Mouse (Mus musculus) c-Kit-positive CD71-negative TER-119-negative erythroid progenitor cells, embryonic 14.5 days (primary cell): Measurements from ENCODE around the gene Phpt1.

Experiments
- DNase-seq: peaks from one replicate; pipeline ENCODE4 v3.0.0-alpha.2; 2013; ENCODE audit warnings: low read depth

The Phpt1 gene

GRCm38 (mm10) chr2:25574579-25575431 lies at the start of gene Phpt1, which contains the start of gene Mamdc4:
Phpt1 (minus strand) TSS chr2:25575224.
Mamdc4 (minus strand) TSS chr2:25574845.
- peak; percentile 89 for DNase-seq

GRCm38 (mm10) chr2:25621229-25622200 lies 46.5 kb upstream of the Phpt1 start, which contains the start of gene Tmem141:
Tmem141 (minus strand) TSS chr2:25622005.
- peak; percentile 59 for DNase-seq

GRCm38 (mm10) chr2:25620852-25621228 lies 45.8 kb upstream of the Phpt1 start:
- DNase-seq, result no peak

GRCm38 (mm10) chr2:25620386-25620785 lies 45.4 kb upstream of the Phpt1 start:
- no peak for DNase-seq

GRCm38 (mm10) chr2:25617578-25617977 lies 42.6 kb upstream of the Phpt1 start, which contains the start of gene Ccdc183:
Ccdc183 (minus strand) TSS chr2:25617678.
- DNase-seq, result no peak

- DNase-seq, result no peak
Observed at GRCm38 (mm10) chr2:25616398-25616797, 41.4 kb upstream of the Phpt1 start.

GRCm38 (mm10) chr2:25608671-25609070 lies 33.6 kb upstream of the Phpt1 start:
- no peak for DNase-seq

- peak; percentile 67 for DNase-seq
Observed at GRCm38 (mm10) chr2:25607761-25608622, 33.0 kb upstream of the Phpt1 start, which contains the start of gene Rabl6. Rabl6 (minus strand) TSS chr2:25608521.

GRCm38 (mm10) chr2:25602526-25602925 lies 27.5 kb upstream of the Phpt1 start:
- no peak for DNase-seq

GRCm38 (mm10) chr2:25600037-25600436 lies 25.0 kb upstream of the Phpt1 start:
- DNase-seq, result no peak

- no peak for DNase-seq
Observed at GRCm38 (mm10) chr2:25598749-25599148, 23.7 kb upstream of the Phpt1 start.

GRCm38 (mm10) chr2:25596765-25597510 lies 21.9 kb upstream of the Phpt1 start:
- no peak for DNase-seq

- no peak for DNase-seq
Observed at GRCm38 (mm10) chr2:25591863-25592262, 16.8 kb upstream of the Phpt1 start.

GRCm38 (mm10) chr2:25588227-25588907 lies 13.3 kb upstream of the Phpt1 start:
- no peak for DNase-seq

GRCm38 (mm10) chr2:25587290-25587689 lies 12.3 kb upstream of the Phpt1 start:
- no peak for DNase-seq

- no peak for DNase-seq
Observed at GRCm38 (mm10) chr2:25585601-25586000, 10.6 kb upstream of the Phpt1 start.

- no peak for DNase-seq
Observed at GRCm38 (mm10) chr2:25584856-25585255, 9.8 kb upstream of the Phpt1 start.

- no peak for DNase-seq
Observed at GRCm38 (mm10) chr2:25584152-25584551, 9.1 kb upstream of the Phpt1 start.

- DNase-seq, result no peak
Observed at GRCm38 (mm10) chr2:25583571-25583970, 8.5 kb upstream of the Phpt1 start.

- DNase-seq, result no peak
Observed at GRCm38 (mm10) chr2:25583120-25583481, 8.1 kb upstream of the Phpt1 start.
